Mouse (Mus musculus) fat pad, adult 2 months (tissue): ENCODE measurements around the gene Pnmt.
"Not testable (repeated sequence)": the region's sequence is repeated elsewhere in the genome, so short reads cannot be mapped to it uniquely, and the experiment has no call there.

ENCODE experiments used
- DNase-seq: peaks from one replicate; pipeline ENCODE4 v3.0.0-alpha.2; 2011; ENCODE audit warnings: low read depth, low spot score; ENCODE audit errors: extremely low read depth

Gene Pnmt

GRCm38 (mm10) chr11:98357396-98358160 lies 28.7 kb upstream of the Pnmt start:
- DNase-seq, result no peak

DNA sequence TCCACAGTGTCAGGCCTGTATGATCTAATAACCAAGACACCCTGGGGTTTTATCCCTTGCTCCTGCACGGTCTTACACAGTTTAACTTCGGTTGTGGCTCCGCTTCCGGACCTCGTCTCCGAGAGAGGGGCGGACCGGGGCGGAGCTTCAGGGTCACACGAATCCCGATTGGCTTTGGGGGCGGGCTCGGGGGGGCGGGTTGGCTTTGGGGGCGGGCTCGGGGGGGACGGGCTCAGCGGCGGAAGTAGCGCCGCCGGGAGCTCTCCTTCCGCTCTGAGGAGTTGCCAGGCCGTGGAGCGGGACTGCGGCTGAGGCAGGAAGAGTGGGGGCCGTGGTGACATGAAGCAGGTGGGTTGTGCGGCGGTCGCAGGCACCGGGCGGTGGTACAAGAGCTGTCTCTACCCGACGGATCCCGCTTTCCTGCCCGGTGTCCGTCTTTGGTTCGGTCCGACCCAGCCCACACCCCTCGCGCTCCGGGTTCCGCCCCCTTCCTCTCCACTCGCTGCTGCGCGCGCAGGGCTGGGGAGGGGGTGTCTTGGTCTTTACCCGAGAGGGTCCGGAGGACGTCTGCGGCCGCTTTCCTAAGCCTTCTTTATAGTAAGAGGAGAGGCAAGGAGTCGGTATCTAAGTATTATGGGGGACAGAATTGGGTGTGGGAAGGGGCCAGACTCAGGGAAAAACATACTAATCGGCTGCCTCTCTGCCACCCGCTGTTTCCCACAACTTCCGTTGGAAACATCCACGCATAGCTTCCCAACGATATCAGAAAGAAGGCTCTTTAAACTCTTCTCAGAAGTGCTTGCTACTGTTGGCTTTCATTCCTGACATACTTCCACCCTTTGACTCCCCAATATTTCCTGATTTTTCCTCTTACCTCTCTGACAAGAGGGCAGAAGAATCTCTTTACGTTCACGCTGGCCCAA lies 27.8 kb upstream of the Pnmt start, which contains the start of gene Stard3:
Gene Stard3 (plus strand): TSS at position 208 of the 923 bp plus-strand sequence.
- no peak for DNase-seq

- DNase-seq, result no peak
Measured at GRCm38 (mm10) chr11:98360866-98361521, 25.3 kb upstream of the Pnmt start.

GRCm38 (mm10) chr11:98363817-98364216 lies 22.4 kb upstream of the Pnmt start:
- no peak for DNase-seq

- no peak for DNase-seq
Measured at GRCm38 (mm10) chr11:98364410-98364809, 21.8 kb upstream of the Pnmt start.

GRCm38 (mm10) chr11:98366290-98366689 lies 20.0 kb upstream of the Pnmt start:
- no peak for DNase-seq

- no peak for DNase-seq
Measured at GRCm38 (mm10) chr11:98367171-98367862, 18.9 kb upstream of the Pnmt start.

DNA sequence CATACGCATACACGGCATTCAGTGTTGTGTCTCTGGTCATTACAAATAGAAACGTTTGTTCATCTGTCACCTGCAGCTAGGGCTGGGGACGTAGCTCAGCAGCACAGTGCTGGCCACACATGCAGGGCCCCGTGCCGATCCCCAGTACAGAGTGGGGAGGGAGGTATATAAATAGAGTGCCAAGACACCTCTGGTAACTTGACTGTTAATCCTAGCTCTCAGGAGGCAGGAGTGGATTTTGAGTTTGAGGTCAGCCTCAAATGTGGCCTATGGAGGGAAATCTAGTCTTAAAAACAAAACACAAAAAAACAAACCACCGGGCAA lies 18.4 kb upstream of the Pnmt start:
- no peak for DNase-seq

DNA sequence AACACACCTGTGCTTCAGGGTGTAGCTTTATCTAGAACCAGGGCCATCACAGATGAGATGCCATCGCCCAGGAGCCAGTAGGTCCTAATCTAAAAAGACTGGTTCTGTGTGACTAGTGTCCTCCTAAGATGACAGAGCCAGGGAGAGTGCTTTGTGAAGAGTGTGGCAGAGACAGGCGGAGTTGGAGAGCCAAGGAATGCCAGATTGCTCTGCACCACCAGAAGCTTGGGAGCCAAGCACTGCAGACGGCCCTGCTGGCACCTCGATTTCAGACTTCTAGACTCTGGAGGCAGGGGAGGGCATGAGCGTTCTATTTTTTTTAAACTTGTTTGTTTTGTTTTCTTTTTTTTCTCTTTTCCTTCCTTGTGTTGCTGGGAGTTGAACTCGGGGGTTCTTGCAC lies 16.9 kb upstream of the Pnmt start:
- no peak for DNase-seq

DNA sequence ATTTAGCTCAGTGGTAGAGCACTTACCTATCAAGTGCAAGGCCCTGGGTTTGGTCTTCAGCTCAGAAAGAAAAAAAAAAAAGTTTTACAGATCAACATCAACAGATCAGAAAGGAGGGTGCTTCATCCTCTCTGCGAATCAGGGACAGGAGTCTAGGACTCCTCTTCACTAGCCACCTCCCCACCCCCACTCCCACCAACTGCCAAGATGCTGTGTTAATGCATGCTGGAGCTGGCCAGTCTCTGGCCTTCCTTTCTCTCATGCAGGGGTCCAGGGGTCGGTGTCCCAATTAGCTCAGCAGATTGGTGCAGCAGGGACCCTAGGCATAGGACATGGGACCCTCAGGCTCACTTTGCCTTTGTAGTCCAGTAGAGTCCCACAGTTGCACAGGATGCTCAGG lies 15.7 kb upstream of the Pnmt start:
- no peak for DNase-seq

DNA sequence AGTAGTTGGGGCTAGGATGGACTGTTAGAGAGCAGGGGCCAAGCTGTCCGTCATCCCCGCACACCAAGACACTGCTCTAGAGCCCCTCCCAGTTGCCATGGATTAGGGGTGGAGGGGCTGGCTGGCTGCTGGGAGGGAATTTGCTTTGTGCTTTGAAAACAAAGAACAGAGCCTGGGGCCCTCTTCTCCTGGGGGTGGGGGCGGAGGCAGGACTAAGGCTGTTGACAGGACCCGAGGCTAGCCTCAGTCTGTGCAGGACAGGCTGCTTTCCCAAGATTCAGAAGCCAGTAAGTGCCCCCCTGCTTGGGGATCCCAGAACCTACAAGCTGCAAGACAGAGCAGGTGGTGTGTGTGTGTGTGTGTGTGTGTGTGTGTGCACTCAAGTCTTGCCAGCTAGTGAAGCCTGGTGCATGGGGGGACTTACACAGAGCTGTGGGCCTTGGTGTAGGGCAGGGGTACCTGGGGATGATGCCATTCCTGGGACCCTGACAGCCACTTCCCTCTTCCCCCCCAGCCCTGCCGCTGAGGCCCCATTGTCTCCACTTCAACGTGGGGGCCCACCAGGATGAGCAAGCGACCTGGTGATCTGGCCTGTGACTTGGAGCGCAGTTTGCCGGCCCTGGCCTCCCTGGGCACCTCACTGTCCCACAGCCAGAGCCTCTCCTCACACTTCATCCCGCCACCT lies 14.6 kb upstream of the Pnmt start:
- DNase-seq, result no peak

DNA sequence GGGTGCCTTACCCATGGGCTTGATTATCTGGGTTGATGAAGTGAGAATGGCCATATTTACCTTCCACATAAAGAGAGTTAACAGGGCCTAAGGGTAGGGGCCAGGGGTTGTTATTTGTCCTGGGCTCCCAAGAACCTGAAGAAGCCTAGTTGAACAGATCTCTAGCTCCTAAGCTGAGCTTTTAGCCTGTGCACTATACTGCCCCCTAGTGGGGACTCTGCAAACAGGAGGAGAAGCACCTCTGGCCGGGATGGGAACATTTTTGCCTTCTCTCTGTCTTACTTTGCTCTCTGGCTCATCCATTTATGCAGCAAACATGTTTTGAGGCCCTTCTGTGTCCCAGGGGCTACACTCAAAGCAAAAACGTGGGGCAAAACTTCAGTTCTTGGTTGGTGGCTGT lies 13.8 kb upstream of the Pnmt start:
- DNase-seq, result no peak

GRCm38 (mm10) chr11:98373244-98373643 lies 13.0 kb upstream of the Pnmt start:
- DNase-seq, result no peak

GRCm38 (mm10) chr11:98374266-98374665 lies 12.0 kb upstream of the Pnmt start:
- DNase-seq, result no peak

GRCm38 (mm10) chr11:98376756-98377155 lies 9.5 kb upstream of the Pnmt start:
- DNase-seq, result no peak

- no peak for DNase-seq
Measured at GRCm38 (mm10) chr11:98377787-98378186, 8.5 kb upstream of the Pnmt start.

GRCm38 (mm10) chr11:98379379-98379778 lies 6.9 kb upstream of the Pnmt start:
- DNase-seq, result no peak

DNA sequence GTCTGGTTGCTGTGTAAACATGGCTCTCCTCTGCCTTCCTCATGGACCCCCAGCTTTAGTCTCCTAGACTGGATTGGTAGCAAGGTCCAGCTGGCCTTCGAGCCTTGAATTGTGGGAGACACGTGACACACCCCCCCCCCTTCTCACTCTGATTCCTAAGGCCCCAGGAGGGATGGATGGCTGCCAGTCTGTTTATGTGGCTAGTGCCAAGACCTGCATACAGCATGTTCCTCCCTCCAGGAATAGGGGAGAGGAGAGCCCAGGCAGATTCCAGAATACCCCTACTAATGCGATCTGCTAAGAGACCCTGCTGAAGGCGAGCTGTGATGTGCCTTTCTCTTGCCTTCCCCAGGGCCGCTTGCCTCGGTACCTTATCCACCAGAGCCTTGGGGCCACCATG lies 6.1 kb upstream of the Pnmt start:
- no peak for DNase-seq

- no peak for DNase-seq
Measured at GRCm38 (mm10) chr11:98381651-98382050, 4.6 kb upstream of the Pnmt start.

DNA sequence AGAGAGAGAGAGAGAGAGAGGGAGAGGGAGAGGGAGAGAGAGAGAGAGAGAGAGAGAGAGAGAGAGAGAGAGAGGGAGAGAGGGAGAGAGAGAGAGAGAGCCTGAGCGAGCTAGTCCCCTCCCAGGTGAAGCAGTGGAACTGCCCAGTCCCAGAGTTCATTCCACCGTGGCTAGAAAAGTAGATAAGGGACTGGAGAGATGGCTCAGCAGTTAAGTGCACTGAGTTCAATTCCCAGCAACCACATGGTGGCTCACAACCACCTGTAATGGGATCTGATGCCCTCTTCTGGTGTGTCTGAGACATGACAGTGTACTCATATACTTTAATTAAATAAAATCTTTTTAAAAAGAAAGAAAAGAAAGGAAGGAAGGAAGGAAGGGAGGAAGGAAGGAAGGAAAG lies 3.8 kb upstream of the Pnmt start:
- DNase-seq, result not testable (repeated sequence)
